Mouse (Mus musculus): ENCODE data around the gene Disc1. TPM values are rescaled to one million over a fixed set of nuclear protein-coding genes. Genes with fewer than 3 reads are reported as not detected.

Disc1 gene
- polyA plus RNA-seq, 1 experiment from 2014 or later = 0.82 TPM

DNA sequence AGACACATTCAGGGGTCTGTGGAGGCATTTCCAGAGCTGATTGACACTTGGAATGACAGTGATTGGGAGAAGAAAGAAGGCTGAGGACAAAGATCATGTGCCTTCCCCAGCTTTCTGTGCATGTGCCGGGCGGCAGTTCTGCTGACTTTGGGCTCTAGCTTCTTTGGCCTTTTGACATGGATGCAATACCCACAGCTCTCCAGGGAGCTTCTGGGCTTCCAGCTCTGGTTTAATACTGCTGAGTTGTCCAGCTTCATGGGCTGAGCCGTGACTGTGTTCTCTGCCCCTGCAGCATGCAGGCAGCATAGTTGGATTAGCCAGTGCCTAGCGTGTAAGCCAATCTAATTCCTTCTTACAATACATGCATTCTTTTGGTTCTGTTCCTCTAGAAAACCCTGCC lies 72.5 kb downstream of the Disc1 start:
- H3K4me3 ChIP-seq (ENCODE audit: low read depth, low read length) = no peak overlapping the region
- no peak overlapping the region for H3K4me2 ChIP-seq
- H3K9ac ChIP-seq (ENCODE audit: low read depth, low read length) = no peak overlapping the region
- H3K27ac ChIP-seq (ENCODE audit: low read depth, low read length) = no peak overlapping the region
- no peaks in the 10 kb centered on the region for H3K36me3 ChIP-seq (ENCODE audit: control insufficient read depth, insufficient read depth, low read length)
- no peaks in the 10 kb centered on the region for H3K4me1 ChIP-seq (replicated peaks; ENCODE audit: control insufficient read depth, insufficient read depth, low read length)
- WGBS = 85% methylated on average over 4 of the region's 4 CpGs
- no peaks in the 10 kb centered on the region for H3K27me3 ChIP-seq (replicated peaks; ENCODE audit: control insufficient read depth, insufficient read depth, low read length)
- ATAC-seq (replicated peaks; ENCODE audit: low FRiP score) (no peak), DNase-seq (ENCODE audit: low spot score) (no peak)
- H3K9me3 ChIP-seq (ENCODE audit: control insufficient read depth, low read length) = no peaks in the 10 kb centered on the region

DNA sequence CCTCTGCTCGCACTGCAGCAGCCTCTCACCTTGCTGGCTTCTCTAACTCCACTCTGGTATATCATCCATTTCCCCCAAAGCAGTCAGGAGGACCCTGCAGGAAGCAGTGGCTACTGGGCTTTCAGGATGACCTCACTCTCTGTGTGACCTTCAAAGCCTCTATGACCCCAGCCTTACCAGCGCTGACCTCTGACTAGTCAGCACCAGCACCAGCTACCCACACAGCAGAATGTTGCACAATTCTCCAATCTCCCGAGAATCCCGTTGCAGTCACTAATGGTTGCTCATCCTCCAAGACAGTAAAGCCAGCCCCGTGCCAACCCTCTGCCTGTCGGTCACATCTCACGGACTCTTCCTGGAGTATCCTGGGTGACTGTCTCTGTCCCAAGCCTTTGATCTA lies 73.6 kb downstream of the Disc1 start:
- H3K9ac ChIP-seq (ENCODE audit: low read depth, low read length) = no peak overlapping the region
- no peak overlapping the region for H3K4me2 ChIP-seq
- 72% methylated on average over 7 of the region's 7 CpGs for WGBS
- no peaks in the 10 kb centered on the region for H3K9me3 ChIP-seq (ENCODE audit: control insufficient read depth, low read length)
- H3K27ac ChIP-seq (ENCODE audit: low read depth, low read length) = no peak overlapping the region
- ATAC-seq (replicated peaks; ENCODE audit: low FRiP score) (no peak), DNase-seq (ENCODE audit: low spot score) (no peak)
- H3K27me3 ChIP-seq (replicated peaks; ENCODE audit: control insufficient read depth, insufficient read depth, low read length) = no peaks in the 10 kb centered on the region
- H3K36me3 ChIP-seq (ENCODE audit: control insufficient read depth, insufficient read depth, low read length) = no peaks in the 10 kb centered on the region
- H3K4me3 ChIP-seq (ENCODE audit: low read depth, low read length) = no peak overlapping the region
- no peaks in the 10 kb centered on the region for H3K4me1 ChIP-seq (replicated peaks; ENCODE audit: control insufficient read depth, insufficient read depth, low read length)

DNA sequence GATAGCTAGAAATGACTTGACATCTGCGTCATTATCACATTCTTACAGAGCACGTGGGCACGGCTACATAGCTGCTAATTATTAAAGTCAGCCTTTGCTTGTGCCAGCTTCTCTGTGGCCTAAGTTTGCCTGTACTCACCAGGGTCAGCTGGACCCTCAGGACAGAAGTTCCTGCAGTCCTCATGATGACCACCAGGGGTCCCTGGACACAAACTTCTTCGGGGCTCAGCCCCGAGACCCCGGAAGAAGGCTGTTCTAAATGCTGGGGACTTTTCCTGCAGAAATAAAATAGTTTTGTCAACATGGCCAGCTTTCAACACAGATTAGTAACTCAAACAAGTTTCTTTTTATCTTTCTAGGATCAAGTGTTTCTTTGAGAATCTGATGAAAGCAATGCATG lies 74.3 kb downstream of the Disc1 start:
- no peak overlapping the region for H3K4me2 ChIP-seq
- no peak overlapping the region for H3K27ac ChIP-seq (ENCODE audit: low read depth, low read length)
- no peak overlapping the region for H3K4me3 ChIP-seq (ENCODE audit: low read depth, low read length)
- no peaks in the 10 kb centered on the region for H3K27me3 ChIP-seq (replicated peaks; ENCODE audit: control insufficient read depth, insufficient read depth, low read length)
- ATAC-seq (replicated peaks; ENCODE audit: low FRiP score) (no peak), DNase-seq (ENCODE audit: low spot score) (no peak)
- H3K36me3 ChIP-seq (ENCODE audit: control insufficient read depth, insufficient read depth, low read length) = no peaks in the 10 kb centered on the region
- H3K4me1 ChIP-seq (replicated peaks; ENCODE audit: control insufficient read depth, insufficient read depth, low read length) = no peaks in the 10 kb centered on the region
- no peaks in the 10 kb centered on the region for H3K9me3 ChIP-seq (ENCODE audit: control insufficient read depth, low read length)
- H3K9ac ChIP-seq (ENCODE audit: low read depth, low read length) = no peak overlapping the region
- 34% methylated on average over 6 of the region's 6 CpGs for WGBS

DNA sequence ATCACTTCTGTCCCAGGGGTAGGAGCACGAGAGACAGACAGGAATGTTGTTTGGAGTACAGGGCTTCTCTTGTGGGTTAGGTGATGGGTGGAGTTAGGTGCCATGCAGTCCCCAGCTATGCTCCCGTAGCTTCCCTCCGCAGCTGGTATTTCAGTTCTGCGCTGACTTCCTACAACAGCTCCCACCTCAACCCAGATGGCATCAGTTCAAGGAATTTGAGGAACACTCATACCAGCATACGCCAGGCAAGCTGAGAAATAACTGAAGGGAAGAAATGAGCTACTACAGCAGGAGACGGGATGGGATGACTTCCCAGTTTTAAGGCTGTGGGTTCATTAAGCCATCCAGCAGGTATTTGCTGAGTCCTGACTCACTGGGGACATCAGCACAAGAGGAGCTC lies 76.8 kb downstream of the Disc1 start:
- Histone ChIP-seq H3K4me1 (replicated peaks; ENCODE audit: control insufficient read depth, insufficient read depth, low read length) (peaks cover 7% of the 10 kb centered on the region; the same call in 1 of the 2 replicates), H3K27me3 (replicated peaks; ENCODE audit: control insufficient read depth, insufficient read depth, low read length) (no peaks in the 10 kb centered on the region), H3K4me3 (ENCODE audit: low read depth, low read length) (no peak overlapping the region), H3K4me2 (no peak overlapping the region), H3K9ac (ENCODE audit: low read depth, low read length) (no peak overlapping the region), H3K36me3 (ENCODE audit: control insufficient read depth, insufficient read depth, low read length) (no peaks in the 10 kb centered on the region), H3K9me3 (ENCODE audit: control insufficient read depth, low read length) (no peaks in the 10 kb centered on the region), H3K27ac (ENCODE audit: low read depth, low read length) (no peak overlapping the region)
- WGBS = 83% methylated on average over 6 of the region's 6 CpGs
- ATAC-seq (replicated peaks; ENCODE audit: low FRiP score) (no peak), DNase-seq (ENCODE audit: low spot score) (no peak)

DNA sequence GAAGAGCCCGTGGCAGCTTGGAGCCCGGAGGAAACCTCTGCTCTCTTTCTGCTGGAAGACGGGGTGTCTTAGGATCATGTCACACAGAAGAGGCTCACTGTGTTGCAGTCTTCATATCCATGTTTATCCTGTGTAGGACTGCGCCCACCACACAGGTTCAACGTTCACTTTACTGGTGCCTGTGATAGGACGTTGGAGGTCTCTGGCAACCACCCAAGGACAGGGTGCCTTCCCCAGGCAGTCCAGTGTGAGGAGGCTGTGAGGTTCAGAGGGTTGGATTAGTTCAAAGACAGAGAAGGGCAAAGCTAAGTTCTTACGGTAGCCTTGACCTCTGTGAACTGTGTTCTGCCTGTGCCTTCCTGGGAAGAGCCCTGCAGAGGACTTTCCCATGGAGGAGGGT lies 77.3 kb downstream of the Disc1 start:
- Histone ChIP-seq H3K9me3 (ENCODE audit: control insufficient read depth, low read length) (no peaks in the 10 kb centered on the region), H3K27ac (ENCODE audit: low read depth, low read length) (no peak overlapping the region), H3K4me2 (no peak overlapping the region), H3K9ac (ENCODE audit: low read depth, low read length) (no peak overlapping the region), H3K36me3 (ENCODE audit: control insufficient read depth, insufficient read depth, low read length) (no peaks in the 10 kb centered on the region), H3K4me1 (replicated peaks; ENCODE audit: control insufficient read depth, insufficient read depth, low read length) (peaks cover 7% of the 10 kb centered on the region; the same call in 1 of the 2 replicates), H3K4me3 (ENCODE audit: low read depth, low read length) (no peak overlapping the region), H3K27me3 (replicated peaks; ENCODE audit: control insufficient read depth, insufficient read depth, low read length) (no peaks in the 10 kb centered on the region)
- 76% methylated on average over 7 of the region's 7 CpGs for WGBS
- no peak for DNase-seq (ENCODE audit: low spot score)
- ATAC-seq (replicated peaks; ENCODE audit: low FRiP score) = no peak

DNA sequence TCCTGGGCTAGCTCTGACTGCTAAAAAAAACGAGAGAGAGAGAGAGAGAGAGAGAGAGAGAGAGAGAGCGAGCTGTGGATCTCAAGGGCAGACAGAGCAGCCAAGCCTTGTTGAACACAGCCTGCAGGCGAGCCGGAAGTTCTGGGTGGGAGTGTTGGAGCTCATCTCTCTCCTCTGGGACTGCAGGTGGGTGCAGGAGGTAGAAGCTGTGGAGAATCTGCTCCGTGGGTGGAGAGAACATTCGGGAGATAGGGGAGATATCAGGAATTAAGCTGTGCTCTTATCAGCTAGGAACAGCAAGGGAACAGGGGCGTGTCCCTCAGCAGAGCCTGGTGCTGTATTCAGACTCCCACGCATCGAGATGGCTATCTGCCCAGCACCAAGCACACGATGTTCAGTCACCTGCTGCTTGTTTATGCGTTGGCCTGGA lies 79.7 kb downstream of the Disc1 start:
- no peak overlapping the region for H3K27ac ChIP-seq (ENCODE audit: low read depth, low read length)
- H3K36me3 ChIP-seq (ENCODE audit: control insufficient read depth, insufficient read depth, low read length) = no peaks in the 10 kb centered on the region
- 39% methylated on average over 11 of the region's 11 CpGs for WGBS
- ATAC-seq (replicated peaks; ENCODE audit: low FRiP score) (peak; percentile 76), DNase-seq (ENCODE audit: low spot score) (no peak)
- no peaks in the 10 kb centered on the region for H3K27me3 ChIP-seq (replicated peaks; ENCODE audit: control insufficient read depth, insufficient read depth, low read length)
- H3K4me3 ChIP-seq (ENCODE audit: low read depth, low read length) = no peak overlapping the region
- H3K9me3 ChIP-seq (ENCODE audit: control insufficient read depth, low read length) = no peaks in the 10 kb centered on the region
- H3K4me1 ChIP-seq (replicated peaks; ENCODE audit: control insufficient read depth, insufficient read depth, low read length) = peaks cover 7% of the 10 kb centered on the region; the same call in 1 of the 2 replicates
- H3K9ac ChIP-seq (ENCODE audit: low read depth, low read length) = no peak overlapping the region
- no peak overlapping the region for H3K4me2 ChIP-seq

DNA sequence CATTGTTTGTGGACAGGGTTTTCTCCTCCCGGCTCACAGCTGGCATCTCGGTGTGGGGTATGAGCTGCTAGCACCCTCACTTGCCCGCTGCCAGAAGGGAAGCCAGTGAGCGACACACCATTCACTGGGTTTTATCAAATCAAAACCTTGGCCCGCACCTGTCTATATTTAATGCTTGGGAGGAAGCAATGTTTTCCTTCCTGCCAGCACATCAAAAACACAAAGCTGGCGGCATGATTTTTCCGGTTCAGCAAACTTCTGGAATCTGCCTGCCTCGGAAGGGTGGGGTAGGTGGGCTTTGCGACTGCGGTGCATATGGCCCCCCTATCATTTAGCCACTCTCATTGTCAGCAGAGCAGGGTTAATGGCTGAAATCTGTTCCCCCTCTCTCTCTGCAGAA lies 80.9 kb downstream of the Disc1 start:
- H3K4me1 ChIP-seq (replicated peaks; ENCODE audit: control insufficient read depth, insufficient read depth, low read length) = peaks cover 7% of the 10 kb centered on the region; the same call in 1 of the 2 replicates
- no peak overlapping the region for H3K9ac ChIP-seq (ENCODE audit: low read depth, low read length)
- no peak overlapping the region for H3K27ac ChIP-seq (ENCODE audit: low read depth, low read length)
- ATAC-seq (replicated peaks; ENCODE audit: low FRiP score) (no peak), DNase-seq (ENCODE audit: low spot score) (no peak)
- H3K4me2 ChIP-seq = no peak overlapping the region
- H3K27me3 ChIP-seq (replicated peaks; ENCODE audit: control insufficient read depth, insufficient read depth, low read length) = no peaks in the 10 kb centered on the region
- 84% methylated on average over 10 of the region's 10 CpGs for WGBS
- H3K9me3 ChIP-seq (ENCODE audit: control insufficient read depth, low read length) = no peaks in the 10 kb centered on the region
- no peaks in the 10 kb centered on the region for H3K36me3 ChIP-seq (ENCODE audit: control insufficient read depth, insufficient read depth, low read length)
- no peak overlapping the region for H3K4me3 ChIP-seq (ENCODE audit: low read depth, low read length)

DNA sequence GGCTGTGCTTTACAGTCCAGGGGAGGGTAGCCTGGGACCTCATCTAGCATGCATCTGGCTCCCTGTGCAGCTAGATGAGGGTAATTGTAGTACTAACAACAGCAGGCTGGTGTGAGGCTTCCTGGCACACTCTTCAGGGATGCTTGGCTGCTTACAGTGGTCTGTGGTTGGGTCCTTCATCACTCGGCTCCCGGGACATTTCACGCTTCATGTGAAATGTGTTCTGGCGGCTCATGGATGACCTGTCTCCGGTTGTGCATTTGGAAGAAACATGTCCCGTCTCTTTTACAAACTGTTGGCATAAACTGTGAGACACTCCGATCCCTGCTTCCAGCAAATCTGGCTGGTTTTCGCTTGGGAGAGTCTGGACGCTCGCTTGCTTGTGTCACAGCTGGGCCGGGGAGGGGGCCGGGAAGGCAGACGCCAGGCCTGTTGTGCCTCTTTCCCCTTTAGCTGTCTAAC lies 85.7 kb downstream of the Disc1 start:
- H3K4me1 ChIP-seq (replicated peaks; ENCODE audit: control insufficient read depth, insufficient read depth, low read length) = no peaks in the 10 kb centered on the region
- H3K27ac ChIP-seq (ENCODE audit: low read depth, low read length) = no peak overlapping the region

DNA sequence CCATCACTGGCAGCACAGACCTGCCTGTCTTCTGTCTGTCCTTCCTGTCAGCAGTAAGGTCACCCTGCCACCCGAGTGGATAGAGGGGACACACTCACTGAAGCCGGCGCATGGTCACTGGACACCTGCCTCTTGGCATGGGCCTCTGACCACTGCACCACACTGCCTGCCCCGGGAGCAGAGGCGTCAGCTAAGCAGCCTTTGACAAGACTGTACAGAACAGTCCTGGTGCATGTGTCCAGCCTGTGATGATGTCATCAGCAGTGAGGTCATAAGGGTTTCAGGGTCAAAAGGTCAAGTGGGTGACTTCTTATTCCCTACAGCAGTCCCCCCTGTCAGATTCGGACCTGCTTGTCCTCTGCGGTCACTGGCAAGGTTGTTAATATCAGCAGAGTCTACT lies 87.0 kb downstream of the Disc1 start:
- Histone ChIP-seq H3K27me3 (replicated peaks; ENCODE audit: control insufficient read depth, insufficient read depth, low read length) (no peaks in the 10 kb centered on the region), H3K4me2 (no peak overlapping the region), H3K36me3 (ENCODE audit: control insufficient read depth, insufficient read depth, low read length) (no peaks in the 10 kb centered on the region), H3K4me1 (replicated peaks; ENCODE audit: control insufficient read depth, insufficient read depth, low read length) (no peaks in the 10 kb centered on the region), H3K9ac (ENCODE audit: low read depth, low read length) (no peak overlapping the region), H3K4me3 (ENCODE audit: low read depth, low read length) (no peak overlapping the region), H3K27ac (ENCODE audit: low read depth, low read length) (no peak overlapping the region), H3K9me3 (ENCODE audit: control insufficient read depth, low read length) (no peaks in the 10 kb centered on the region)
- ATAC-seq (replicated peaks; ENCODE audit: low FRiP score) (no peak), DNase-seq (ENCODE audit: low spot score) (no peak)
- 78% methylated on average over 7 of the region's 7 CpGs for WGBS

More for the DNA sequence above, 85.7 kb downstream of the Disc1 start:
- no peaks in the 10 kb centered on the region for H3K36me3 ChIP-seq (ENCODE audit: control insufficient read depth, insufficient read depth, low read length)
- H3K9me3 ChIP-seq (ENCODE audit: control insufficient read depth, low read length) = no peaks in the 10 kb centered on the region
- ATAC-seq (replicated peaks; ENCODE audit: low FRiP score) (no peak), DNase-seq (ENCODE audit: low spot score) (no peak)
- H3K4me3 ChIP-seq (ENCODE audit: low read depth, low read length) = no peak overlapping the region
- 83% methylated on average over 13 of the region's 13 CpGs for WGBS
- no peak overlapping the region for H3K4me2 ChIP-seq
- H3K9ac ChIP-seq (ENCODE audit: low read depth, low read length) = no peak overlapping the region
- no peaks in the 10 kb centered on the region for H3K27me3 ChIP-seq (replicated peaks; ENCODE audit: control insufficient read depth, insufficient read depth, low read length)
